Mouse (Mus musculus) myocyte (in vitro differentiated cells): Measurements from ENCODE around the gene Anks1. TPM values are rescaled to one million over a fixed set of nuclear protein-coding genes. Genes with fewer than 3 reads are reported as not detected.

Experiments
- H3K27me3 ChIP-seq: one replicate; pipeline ENCODE4 v1.6.1; 2011; ENCODE audit not compliant: control insufficient read depth, insufficient read depth, insufficient read length
- H3K36me3 ChIP-seq: one replicate; pipeline ENCODE4 v1.6.1; 2011; ENCODE audit not compliant: control insufficient read depth, insufficient read depth
- H3K4me2 ChIP-seq: one replicate; pipeline ENCODE4 v1.6.1; 2011; ENCODE audit warnings: low read depth, control low read depth
- H3K4me3 ChIP-seq: one replicate; pipeline ENCODE4 v1.5.1; 2011; ENCODE audit warnings: mild to moderate bottlenecking, control low read depth, moderate library complexity
- H3K79me2 ChIP-seq: one replicate; pipeline ENCODE4 v1.6.1; 2011; ENCODE audit not compliant: control insufficient read depth, insufficient read depth
- H3ac ChIP-seq: one replicate; pipeline ENCODE4 v1.6.1; 2011; ENCODE audit not compliant: control insufficient read depth, insufficient read length
- CEBPB ChIP-seq: IDR thresholded peaks from 2 replicates; pipeline ENCODE4 v1.6.1; 2011; ENCODE audit warnings: mild to moderate bottlenecking, moderate library complexity; ENCODE audit not compliant: poor library complexity, insufficient read depth, severe bottlenecking
- E2F4 ChIP-seq: IDR thresholded peaks from one replicate; pipeline ENCODE4 v1.6.1; 2011; ENCODE audit warnings: mild to moderate bottlenecking, control low read depth, moderate library complexity; ENCODE audit not compliant: insufficient read depth
- MAX ChIP-seq: IDR thresholded peaks from one replicate; pipeline ENCODE4 v1.6.1; 2011; ENCODE audit warnings: low read depth, mild to moderate bottlenecking, control low read depth
- MYOD1 ChIP-seq, 3 experiments: IDR thresholded peaks; one replicate each; pipeline ENCODE4 v1.6.1; 2011; ENCODE audit warnings: control low read depth in 2 of 3, low read depth in 2 of 3, mild to moderate bottlenecking in 2 of 3, moderate library complexity in 1 of 3; ENCODE audit not compliant: insufficient read length in 2 of 3, control insufficient read depth in 1 of 3
- MYOG ChIP-seq, 3 experiments: IDR thresholded peaks; one replicate each; pipeline ENCODE4 v1.6.1; 2011; ENCODE audit warnings: control low read depth in 2 of 3, low read depth in 2 of 3, mild to moderate bottlenecking in 2 of 3; ENCODE audit not compliant: insufficient read length in 2 of 3, control insufficient read depth in 1 of 3, insufficient read depth in 1 of 3
- POLR2A ChIP-seq: IDR thresholded peaks from one replicate; pipeline ENCODE4 v1.6.1; 2011; ENCODE audit warnings: low read depth, mild to moderate bottlenecking, control low read depth, moderate library complexity; ENCODE audit not compliant: insufficient read length
- POLR2AphosphoS2 ChIP-seq: IDR thresholded peaks from one replicate; pipeline ENCODE4 v1.6.1; 2011; ENCODE audit warnings: low read depth, control low read depth; ENCODE audit not compliant: insufficient read length
- REST ChIP-seq: IDR thresholded peaks from one replicate; pipeline ENCODE4 v1.6.1; 2011; ENCODE audit warnings: mild to moderate bottlenecking, control low read depth, moderate library complexity; ENCODE audit not compliant: insufficient read depth, insufficient read length
- SRF ChIP-seq: IDR thresholded peaks from one replicate; pipeline ENCODE4 v1.6.1; 2011; ENCODE audit warnings: low read depth; ENCODE audit not compliant: control insufficient read depth, insufficient read length
- TCF12 ChIP-seq: IDR thresholded peaks from one replicate; pipeline ENCODE4 v1.6.1; 2011; ENCODE audit warnings: mild to moderate bottlenecking, control low read depth; ENCODE audit not compliant: poor library complexity, insufficient read depth, severe bottlenecking
- TCF3 ChIP-seq: IDR thresholded peaks from one replicate; pipeline ENCODE4 v1.6.1; 2011; ENCODE audit warnings: low read depth, control low read depth; ENCODE audit not compliant: insufficient read length
- USF1 ChIP-seq: IDR thresholded peaks from one replicate; pipeline ENCODE4 v1.6.1; 2011; ENCODE audit warnings: low read depth, mild to moderate bottlenecking, control low read depth, moderate library complexity
- polyA plus RNA-seq: library from polyadenylated mRNA; unstranded; fragments of >200 nt; fragmentation: generic; extraction: Trizol; gene quantifications from one replicate; pipeline ENCODE4 v1.2.1, GENCODE M21; 2012; ENCODE audit warnings: missing spikeins

Anks1 gene
- polyA plus RNA-seq, 1 experiment, result 10.0 TPM

DNA sequence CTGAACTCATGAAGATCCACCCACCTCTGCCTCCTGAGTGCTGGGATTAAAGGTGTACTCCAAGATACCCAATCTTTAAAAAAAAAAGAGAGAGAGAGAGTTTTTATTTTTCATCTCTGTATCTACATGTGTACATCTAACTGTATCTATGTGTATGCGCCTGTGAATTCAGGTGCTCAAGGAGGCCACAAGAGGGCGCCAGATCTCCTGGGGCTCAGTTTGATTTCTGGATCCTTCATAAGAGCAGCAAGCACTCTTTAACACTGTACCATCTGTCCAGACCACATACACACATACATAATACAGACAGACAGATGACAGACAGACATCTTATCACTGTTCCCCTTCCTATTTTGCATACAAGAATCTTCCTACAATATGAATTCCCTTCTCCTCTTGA, 183.2 kb downstream of the Anks1 start:
- Histone ChIP-seq H3K4me3 (no peak overlapping the region), H3K4me2 (no peak overlapping the region), H3K79me2 (no peaks in the 10 kb centered on the region), H3K27me3 (peaks cover 1% of the 10 kb centered on the region), H3ac (no peak overlapping the region), H3K36me3 (no peaks in the 10 kb centered on the region)
- TF ChIP-seq POLR2AphosphoS2 (no peak), CEBPB (no peak), MYOG (IDR thresholded peaks at IDR 0.05; ENCODE audit: control insufficient read depth in 1 of 3, insufficient read depth in 1 of 3, insufficient read length in 2 of 3, low read depth in 2 of 3) (no peak), TCF12 (no peak), REST (no peak), SRF (no peak), MAX (no peak), TCF3 (no peak), POLR2A (no peak), USF1 (no peak), MYOD1 (IDR thresholded peaks at IDR 0.05; ENCODE audit: control insufficient read depth in 1 of 3, insufficient read length in 2 of 3, low read depth in 2 of 3) (no peak), E2F4 (no peak)

DNA sequence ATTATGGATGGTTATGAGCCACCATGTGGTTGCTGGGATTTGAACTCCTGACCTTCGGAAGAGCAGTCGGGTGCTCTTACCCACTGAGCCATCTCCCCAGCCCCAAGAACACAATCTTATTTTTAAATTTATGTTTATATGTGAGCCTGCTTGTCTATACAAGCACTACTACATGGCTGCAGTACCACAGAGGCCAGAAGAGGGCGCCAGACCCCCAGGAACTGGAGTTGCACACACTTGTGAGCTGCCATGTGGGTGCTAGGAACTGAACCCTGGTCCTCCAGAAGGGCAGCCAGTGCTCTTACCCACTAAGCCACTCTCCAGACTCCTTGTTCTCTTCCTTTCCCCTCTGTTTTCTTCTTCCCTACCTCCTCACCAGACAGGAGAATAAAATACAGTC, 184.7 kb downstream of the Anks1 start:
- no peaks in the 10 kb centered on the region for H3K36me3 ChIP-seq
- no peak overlapping the region for H3K4me2 ChIP-seq
- no peaks in the 10 kb centered on the region for H3K79me2 ChIP-seq
- no peak overlapping the region for H3ac ChIP-seq
- TF ChIP-seq TCF3 (no peak), POLR2A (no peak), CEBPB (no peak), MAX (no peak), E2F4 (no peak), TCF12 (no peak), REST (no peak), POLR2AphosphoS2 (no peak)
- peaks cover 16% of the 10 kb centered on the region for H3K27me3 ChIP-seq
- no peak overlapping the region for H3K4me3 ChIP-seq

DNA sequence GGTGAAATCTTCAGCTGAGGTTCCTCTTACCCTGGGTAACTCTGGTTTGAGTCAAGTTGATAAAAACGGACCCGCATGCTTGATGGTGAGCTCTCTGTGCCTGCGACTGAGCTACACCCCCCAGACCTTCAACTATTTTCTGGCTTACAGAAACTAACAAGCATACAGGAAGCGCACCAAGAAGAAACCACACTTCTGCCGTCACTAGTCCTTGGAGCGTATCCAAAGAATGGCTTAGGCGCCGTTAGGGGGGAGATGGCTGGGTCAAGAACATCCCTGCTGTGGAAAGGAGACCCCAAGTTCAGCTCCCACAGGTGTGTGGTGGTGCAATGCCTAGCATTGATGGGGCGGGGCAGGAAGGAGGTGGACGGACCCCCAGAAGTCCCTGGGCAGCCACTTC, 187.3 kb downstream of the Anks1 start:
- H3K79me2 ChIP-seq, result no peaks in the 10 kb centered on the region
- no peak overlapping the region for H3ac ChIP-seq
- no peak overlapping the region for H3K4me2 ChIP-seq
- H3K27me3 ChIP-seq, result peaks cover 22% of the 10 kb centered on the region
- TF ChIP-seq REST (no peak), POLR2AphosphoS2 (no peak), MYOD1 (IDR thresholded peaks at IDR 0.05; ENCODE audit: control insufficient read depth in 1 of 3, insufficient read length in 2 of 3, low read depth in 2 of 3) (no peak), MAX (no peak)
- no peak overlapping the region for H3K4me3 ChIP-seq
- H3K36me3 ChIP-seq, result no peaks in the 10 kb centered on the region

DNA sequence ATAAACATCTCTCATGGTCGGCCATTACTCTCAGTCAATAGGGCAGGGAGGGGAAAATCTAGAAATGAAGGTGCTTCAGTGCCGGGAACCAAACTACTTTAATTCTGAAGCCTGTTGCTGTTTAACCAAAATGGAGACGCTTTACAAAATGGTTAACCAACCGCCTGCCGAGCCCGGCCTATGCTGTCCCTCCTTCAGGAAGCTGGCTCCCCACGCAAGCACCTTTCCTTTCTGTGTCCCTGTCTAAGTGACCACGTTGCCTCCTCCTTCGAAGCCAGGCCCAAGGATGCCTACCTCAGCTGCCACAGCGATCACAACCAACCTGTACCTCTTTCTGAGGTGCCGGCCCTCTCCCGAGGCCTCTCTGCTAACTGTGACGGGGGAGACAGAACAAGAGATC, 188.2 kb downstream of the Anks1 start:
- TF ChIP-seq CEBPB (no peak), POLR2A (no peak), TCF3 (no peak), MYOG (IDR thresholded peaks at IDR 0.05; ENCODE audit: control insufficient read depth in 1 of 3, insufficient read depth in 1 of 3, insufficient read length in 2 of 3, low read depth in 2 of 3) (no peak), SRF (no peak), USF1 (no peak), POLR2AphosphoS2 (no peak), REST (no peak), MAX (no peak), MYOD1 (IDR thresholded peaks at IDR 0.05; ENCODE audit: control insufficient read depth in 1 of 3, insufficient read length in 2 of 3, low read depth in 2 of 3) (no peak), TCF12 (no peak), E2F4 (no peak)
- no peaks in the 10 kb centered on the region for H3K36me3 ChIP-seq
- H3K27me3 ChIP-seq, result peaks cover 27% of the 10 kb centered on the region
- no peak overlapping the region for H3K4me3 ChIP-seq
- H3K79me2 ChIP-seq, result no peaks in the 10 kb centered on the region
- H3ac ChIP-seq, result no peak overlapping the region
- no peak overlapping the region for H3K4me2 ChIP-seq

DNA sequence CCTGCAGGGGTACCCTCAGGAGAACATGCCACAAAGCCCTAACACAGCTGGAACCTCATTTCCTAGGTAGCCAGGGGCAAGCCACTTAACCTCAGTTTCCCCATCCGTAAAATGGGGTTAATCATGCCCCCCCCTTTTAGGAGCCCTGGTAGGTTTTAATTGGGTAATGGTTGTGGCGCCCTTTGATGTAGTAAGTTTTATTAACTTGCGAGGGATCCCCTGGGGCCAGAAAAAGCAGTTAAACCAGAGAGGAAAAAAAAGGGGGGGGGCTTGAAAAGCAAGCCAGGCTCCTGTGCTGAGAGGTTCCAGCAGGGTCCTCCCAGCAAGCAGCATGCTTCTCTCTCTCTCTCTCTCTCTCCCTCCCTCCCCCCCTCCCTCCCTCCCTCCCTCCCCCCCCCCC, 190.0 kb downstream of the Anks1 start:
- Histone ChIP-seq H3K4me2 (no peak overlapping the region), H3ac (no peak overlapping the region)

More for the DNA sequence above, 190.0 kb downstream of the Anks1 start:
- TF ChIP-seq MYOG (IDR thresholded peaks at IDR 0.05; ENCODE audit: control insufficient read depth in 1 of 3, insufficient read depth in 1 of 3, insufficient read length in 2 of 3, low read depth in 2 of 3) (no peak), USF1 (no peak), E2F4 (no peak), TCF3 (no peak), SRF (no peak), REST (no peak), TCF12 (no peak), CEBPB (no peak), POLR2AphosphoS2 (no peak), MAX (no peak), POLR2A (no peak), MYOD1 (IDR thresholded peaks at IDR 0.05; ENCODE audit: control insufficient read depth in 1 of 3, insufficient read length in 2 of 3, low read depth in 2 of 3) (no peak)
- H3K36me3 ChIP-seq, result no peaks in the 10 kb centered on the region
- H3K27me3 ChIP-seq, result peaks cover 31% of the 10 kb centered on the region
- H3K4me3 ChIP-seq, result no peak overlapping the region
- H3K79me2 ChIP-seq, result no peaks in the 10 kb centered on the region
